Mouse (Mus musculus) ovary, postnatal 36 days (tissue): ENCODE measurements around the gene 4930453N24Rik.

Source experiments
- DNase-seq: peaks from one replicate; pipeline ENCODE4 v3.0.0; 2022; ENCODE audit warnings: low spot score, mixed read lengths

4930453N24Rik gene

DNA sequence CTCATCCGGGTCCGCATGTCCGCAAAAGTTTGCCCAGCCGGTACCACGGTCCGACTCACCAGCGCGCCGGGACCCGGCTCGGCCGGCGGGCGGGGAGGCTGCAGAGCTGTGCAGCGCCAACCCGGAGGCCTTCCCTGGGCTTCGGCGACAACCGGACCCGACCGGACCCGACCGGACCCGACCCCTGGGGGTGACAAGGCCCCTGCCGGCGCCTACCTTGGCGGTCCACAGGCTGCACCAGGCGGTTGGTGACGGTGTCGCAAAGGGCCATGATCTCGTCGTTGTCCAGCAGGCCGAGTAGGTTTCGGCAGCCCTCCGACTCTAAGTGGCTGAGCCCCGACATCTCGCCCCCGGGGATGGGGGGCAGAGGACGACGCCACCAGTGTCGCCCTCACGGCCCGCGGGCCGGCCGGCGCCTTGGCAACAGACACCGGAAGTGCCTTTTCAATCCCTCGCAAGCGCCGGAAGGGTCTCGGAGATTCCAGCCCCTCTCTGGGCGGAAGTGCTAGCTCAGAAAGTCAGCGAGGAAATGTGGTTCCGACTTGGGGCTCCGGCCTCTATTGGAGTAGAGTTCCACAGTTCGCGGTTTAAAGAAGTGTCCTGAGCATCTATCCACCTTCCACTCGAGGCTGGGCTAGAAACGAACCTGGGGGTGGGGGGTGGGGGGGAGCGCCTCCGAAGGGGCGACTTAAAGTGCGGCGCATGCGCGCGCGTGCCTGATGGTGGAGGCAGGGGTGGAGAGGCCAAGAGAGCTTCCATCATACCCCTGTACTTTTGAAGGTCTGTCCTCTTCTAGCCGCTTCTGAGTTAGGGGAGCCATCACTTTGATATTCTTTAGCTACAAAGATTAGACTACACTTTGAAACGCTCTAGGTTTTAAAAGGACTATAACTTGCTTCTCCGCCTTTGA lies at the start of gene 4930453N24Rik:
Gene 4930453N24Rik, minus strand, starts transcription at position 641 of the 910 bp plus-strand sequence.
- peak; percentile 82 for DNase-seq

DNA sequence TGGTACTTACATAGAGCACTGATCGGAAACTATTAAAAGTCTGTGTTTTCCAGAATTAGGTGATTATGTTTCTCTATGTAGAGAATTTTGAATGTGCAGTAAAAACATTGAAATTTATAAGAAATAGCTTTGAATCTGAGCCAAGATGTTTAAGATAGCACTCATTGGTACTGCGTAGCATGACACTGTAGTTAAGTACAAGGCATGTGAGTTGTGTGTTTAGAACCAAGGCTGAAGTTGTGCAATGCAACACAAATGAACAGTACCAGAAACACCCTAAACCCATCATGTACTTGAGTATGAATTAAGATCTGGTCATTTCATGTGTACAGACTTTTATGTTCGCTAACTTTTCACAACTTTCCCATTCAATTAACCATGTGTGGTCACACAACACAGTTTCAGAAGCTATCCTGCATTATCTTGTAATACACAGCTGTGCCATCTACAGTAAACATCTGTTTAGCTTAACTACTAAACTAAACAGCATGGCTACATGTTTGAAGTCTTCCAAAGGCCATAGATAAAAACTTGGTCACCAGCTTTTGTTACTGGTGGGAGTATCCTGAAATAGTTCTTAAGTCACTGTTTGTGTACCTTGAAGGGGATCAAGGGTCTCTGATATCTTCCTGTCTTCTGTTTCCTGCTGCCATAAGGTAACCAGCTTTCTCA lies 46.3 kb upstream of the 4930453N24Rik start:
- DNase-seq, result no peak

DNA sequence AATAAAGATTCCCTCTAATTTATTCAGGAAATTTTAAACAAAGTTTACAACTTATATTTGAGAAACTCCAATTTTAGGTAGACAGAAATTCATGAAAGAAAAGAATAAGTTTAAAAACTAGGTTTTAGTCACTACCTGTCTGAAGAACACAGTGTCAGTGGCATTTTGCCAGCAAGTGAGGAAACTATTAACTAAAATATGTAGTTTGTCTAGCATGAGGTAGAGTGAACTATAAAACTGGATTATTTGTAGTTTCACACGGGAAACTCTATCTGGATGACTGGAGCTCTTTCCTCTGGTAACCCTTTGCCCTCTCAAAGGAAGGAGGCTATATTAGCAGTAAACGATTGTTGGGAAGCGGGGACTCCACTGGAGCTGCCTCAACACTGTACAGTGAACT lies 32.1 kb upstream of the 4930453N24Rik start:
- DNase-seq, result no peak

DNA sequence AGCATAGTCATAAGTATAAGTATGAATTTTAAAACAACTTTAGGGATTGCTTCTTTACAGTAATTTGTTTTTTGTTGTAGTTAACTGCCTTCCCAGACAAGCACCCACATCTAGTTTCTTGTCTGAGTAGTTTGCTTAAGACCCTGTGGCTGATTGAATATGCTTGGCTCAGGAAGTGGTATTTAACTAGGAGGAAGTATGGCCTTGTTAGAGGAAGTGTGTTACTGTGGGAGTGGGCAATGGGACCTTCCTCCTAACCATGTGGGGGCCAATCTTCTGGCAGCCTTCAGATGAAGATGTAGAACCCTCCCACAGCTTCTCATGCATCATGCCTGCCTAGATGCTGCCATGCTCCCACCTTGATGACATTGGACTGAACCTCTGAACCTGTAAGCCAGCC lies 30.7 kb upstream of the 4930453N24Rik start:
- DNase-seq, result no peak

DNA sequence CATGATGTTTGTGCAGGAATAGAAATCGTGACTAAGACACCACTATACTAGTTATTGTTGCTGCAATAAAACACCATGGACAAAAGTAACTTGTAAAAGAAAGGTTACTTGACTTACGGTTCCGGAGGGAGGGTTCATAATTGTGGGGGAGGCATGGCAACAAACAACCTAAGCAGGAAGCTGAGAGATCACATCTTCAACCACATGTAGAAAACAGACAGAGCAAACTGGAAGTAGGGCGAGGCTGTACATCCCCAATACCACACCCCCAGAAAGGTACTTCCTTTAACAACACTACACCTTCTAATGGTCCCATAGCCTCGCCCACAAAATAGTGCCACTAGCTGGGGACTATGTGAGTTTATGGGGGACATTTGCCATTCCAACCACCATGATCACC lies 29.4 kb upstream of the 4930453N24Rik start:
- DNase-seq, result no peak

DNA sequence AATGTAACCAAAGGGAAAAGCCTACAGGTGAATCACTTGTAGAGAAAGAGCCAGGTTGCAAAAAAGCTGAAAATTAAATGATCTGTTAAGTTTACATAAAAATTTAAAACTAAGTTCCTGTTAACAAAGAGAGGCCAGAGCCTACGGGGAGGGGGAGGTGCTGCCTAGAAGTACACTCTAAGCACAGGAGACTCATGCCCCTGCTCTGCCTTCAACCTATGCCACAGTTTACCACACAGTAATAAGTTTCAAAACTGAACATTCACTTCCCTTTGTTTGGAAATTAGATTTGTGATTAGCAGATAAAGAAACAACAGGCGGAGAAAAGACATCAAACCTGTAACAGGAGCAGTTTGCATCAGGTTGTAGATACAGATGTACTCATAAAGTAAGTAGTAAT lies 23.8 kb upstream of the 4930453N24Rik start:
- DNase-seq, result no peak

DNA sequence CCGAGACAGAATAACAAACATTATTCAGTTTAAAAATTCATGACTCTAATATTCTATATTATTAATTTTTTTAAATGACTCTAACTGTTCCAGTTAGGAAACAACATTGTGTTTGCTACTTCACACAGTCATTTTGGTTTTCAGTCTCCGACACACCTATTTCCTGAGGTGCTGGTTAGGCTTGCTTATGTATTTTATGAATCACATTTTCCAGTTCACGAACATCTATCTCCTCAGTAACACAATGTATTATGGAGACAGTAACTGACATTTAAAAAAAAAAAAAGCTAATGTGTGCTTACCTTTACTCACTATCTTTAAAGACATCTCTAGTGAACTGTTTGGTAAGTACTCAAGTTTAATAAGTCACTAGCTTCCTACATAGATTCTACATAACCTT lies 18.7 kb upstream of the 4930453N24Rik start:
- no peak for DNase-seq

DNA sequence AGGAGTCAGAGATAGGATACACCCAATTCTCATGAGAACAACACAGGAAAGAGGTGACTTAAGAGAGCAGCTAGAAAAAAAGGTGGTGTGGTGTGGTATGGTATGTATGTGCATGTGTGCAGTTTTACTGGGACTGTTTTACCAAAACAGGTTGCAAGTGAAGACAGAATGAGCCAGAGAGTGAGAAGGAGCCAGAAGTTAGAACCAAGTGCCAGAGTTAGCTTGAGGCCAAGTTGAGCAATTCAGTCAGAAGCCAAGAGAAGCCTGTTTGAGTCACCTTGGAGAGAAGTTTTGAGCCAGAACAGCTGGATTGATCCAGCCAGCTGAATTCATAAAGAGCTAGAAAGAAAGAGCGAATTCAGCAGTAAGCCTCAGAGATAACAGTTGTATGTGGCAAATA lies 4.6 kb upstream of the 4930453N24Rik start:
- DNase-seq, result no peak

DNA sequence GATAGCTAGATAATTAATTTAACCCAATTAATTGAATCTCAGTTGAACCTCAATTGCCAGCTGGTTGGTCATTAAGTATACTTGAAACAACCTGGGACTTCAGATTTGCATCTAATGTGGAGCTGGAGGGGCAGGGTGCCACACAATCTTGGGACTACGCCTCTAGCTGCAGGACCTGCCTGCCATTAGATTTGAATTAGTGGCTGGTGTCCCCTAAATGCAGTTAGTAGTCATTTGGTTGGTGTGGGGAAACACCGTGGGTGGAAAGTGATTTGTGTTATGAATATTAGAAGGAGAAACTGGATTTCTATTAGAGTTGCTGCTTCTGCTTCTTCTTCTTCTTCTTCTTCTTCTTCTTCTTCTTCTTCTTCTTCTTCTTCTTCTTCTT lies 464 bp upstream of the 4930453N24Rik start:
- DNase-seq, result no peak

DNA sequence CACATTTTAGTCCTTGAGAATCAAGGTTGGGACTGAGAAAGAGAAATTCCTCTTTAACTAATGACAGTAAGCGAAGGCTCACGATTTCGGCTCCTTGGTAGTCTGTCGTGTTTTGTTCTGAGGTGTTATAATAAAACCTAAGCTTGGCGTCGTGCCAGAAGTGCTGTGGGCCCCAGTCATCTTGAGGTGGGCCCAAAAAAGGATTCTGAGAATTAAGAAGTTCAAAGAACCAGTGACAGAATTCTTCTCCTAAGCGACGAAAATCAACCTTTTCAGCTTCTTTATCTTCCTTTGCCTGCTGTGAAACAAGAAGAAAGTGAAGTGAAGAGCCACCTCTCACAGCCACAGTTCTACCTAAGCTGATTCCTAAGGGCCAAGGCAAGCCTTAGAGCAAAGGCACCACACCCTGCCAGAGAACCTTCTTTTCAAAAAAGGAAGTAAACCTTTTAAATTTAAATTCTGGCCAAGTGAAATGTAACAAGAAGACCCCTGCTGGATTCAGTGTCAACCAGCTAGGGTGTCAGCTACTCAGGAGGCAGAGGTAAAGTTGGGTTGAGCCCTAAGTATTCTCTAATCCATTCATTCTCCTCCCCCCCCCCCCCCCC lies 4.2 kb downstream of the 4930453N24Rik start:
- DNase-seq, result no peak

DNA sequence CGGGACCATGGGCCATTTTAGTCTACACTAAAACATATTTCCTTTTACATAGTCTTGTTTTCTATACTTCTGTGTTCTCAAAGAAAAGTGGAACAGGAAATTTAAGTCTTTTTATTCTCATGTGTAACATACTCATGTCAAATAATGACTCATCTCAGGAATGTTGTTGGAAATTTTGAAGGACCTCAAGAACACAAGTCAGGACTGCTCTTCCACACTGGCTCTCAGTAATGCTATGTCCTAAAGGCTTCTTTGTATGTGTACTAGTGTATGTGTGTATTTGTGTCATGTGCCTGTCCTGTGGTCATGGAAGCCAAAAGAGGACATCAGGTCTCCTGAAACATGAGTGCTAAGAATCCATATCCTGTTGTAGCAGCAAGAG lies 11.7 kb downstream of the 4930453N24Rik start:
- no peak for DNase-seq

DNA sequence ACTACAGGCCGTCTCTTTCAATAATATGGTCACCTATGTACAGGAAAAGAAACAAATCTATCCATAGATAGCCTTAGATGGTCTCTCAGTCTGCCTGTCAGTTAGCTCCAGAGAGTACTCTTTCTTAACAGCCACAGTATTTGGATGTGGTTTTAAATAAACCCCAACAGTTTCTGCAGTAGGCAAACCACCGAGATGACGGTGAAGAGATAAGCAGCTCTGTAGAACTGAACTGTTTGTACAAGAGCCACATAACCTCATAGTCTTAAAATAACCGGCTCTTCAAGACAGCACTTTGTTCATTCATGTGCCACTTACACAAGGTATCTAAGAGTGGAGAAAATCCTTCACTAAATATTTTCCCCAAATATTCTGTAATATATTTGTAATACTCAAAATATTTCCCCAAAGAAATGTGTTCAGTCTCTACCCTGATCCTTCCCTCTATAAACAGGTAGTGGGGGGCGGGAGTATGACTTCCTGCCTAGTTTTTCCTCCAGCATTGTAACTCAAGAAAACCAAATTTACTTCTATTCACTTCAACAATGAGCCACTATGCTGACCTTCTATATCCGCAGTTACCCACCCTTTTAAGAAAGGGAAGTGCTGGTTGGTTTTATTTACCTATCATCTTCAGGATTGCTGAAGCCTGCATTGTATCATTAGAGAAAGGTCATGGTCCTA lies 12.3 kb downstream of the 4930453N24Rik start:
- no peak for DNase-seq

DNA sequence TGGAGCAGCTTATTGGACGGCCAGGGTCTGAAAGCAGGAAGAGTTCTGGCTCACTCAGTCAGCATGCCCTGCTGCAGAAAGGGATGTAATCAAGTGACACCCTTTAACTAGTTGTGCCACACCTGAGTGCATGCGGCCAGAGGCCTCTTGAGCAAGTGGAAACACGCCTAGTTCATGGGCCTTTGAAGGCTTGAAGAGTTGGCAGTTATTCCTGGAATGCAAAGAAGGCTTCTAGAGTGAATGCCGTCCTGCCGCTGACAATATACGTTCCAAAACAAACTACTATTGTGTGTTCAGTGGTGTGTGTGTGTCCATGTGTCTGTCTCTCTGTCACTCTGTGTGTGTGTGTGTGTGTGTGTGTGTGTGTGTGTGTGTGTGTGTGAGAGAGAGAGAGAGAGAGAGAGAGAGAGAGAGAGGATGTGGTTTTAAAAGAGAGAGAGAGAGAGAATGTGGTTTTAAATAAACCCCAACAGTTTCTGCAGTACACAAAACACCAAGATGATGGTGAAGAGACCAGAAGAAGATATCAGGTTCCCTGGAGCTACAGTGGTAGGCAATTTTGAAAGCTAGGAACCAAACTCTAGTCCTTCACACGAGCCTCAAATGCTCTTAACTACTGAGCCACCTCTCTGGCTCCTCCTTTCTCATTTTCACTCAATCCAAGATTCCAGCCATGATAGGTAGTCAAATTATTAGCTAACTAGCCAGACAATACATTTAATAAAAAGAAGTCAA lies 13.1 kb downstream of the 4930453N24Rik start:
- no peak for DNase-seq

DNA sequence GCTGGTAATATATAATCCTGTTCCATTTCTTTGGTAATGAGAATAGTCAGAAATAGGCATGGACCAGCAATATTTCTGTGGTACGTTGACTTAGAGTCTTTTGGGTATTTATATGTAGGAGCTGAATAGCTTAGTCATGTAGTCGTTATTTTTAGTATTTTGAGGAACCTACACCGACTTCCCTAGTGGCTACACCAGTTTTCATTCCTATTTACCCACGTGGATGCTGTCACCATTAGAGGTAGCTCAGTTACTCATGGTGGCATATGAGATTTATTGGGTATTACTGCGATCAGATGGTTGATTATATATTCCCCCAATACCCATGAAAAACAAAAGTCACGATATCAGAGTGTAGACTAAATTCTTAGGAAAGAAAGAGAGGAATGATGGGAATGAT lies 14.6 kb downstream of the 4930453N24Rik start:
- no peak for DNase-seq

DNA sequence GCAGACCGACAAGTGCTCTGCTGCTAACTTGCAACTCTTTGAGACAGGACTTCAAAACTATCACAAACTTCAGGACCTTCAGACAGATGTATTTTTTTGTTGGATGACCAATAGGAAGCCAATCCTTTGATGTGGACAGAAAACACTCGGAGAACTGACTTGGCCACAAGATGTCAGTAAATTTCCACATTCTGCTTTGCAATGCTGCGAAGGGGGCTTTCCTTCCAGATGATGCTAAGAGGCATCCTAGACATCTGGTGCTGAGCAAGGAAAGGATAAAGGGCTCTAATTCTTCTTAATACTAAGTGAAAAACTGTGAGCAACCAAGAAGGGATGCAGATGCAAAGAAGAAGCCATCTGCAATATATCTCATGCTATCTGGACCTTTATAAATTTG lies 16.2 kb downstream of the 4930453N24Rik start:
- DNase-seq, result no peak

DNA sequence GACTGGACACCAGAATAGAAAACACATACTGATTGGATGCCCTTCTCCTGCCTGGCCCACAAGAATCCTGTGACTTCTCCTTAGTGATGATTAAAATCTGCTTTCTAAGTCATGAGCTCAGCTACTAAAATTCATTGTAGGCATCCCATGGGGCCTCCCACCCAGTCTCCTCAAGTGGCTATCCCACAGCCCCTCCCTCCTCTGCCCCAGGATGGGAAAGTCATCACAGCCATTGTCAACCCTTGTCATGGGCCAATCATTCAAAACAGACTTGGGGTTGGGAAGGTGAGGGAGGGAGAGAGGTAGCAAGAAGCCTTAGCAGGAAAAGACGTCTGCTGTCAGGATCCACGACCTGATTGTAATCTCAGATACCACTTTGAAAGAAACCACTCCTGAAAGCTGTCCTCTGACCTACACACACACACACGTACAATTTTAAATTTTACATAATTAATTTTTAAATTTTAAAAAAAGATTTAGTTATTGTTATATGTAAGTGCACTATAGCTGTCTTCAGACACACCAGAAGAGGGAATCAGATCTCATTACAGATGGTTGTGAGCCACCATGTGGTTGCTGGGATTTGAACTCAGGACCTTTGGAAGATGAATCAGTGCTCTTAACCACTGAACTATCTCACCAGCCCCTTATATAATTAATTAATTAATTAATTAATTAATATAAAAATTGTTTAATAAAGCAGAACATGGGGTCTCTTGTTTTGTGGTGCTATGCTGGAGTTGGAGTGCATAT lies 16.8 kb downstream of the 4930453N24Rik start:
- DNase-seq, result no peak

DNA sequence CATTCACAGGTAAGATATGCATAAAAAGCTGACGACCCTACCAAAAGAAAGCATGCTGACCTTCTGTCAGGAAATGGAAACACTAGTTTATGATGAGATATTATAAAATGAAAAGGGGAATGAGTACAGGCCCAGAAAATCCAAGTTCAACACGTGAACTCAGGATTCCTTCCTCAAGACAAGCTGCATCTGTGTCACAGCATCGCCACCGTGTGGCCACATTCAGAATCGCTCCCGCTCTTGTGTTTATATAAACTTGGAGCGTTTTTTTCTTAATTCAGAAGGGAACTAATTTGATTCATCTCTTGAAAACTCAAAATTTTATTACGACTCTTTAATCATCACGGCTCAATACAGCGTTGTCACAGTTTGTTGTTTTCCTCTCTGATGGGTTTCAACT lies 22.7 kb downstream of the 4930453N24Rik start:
- peak; percentile 62 for DNase-seq

DNA sequence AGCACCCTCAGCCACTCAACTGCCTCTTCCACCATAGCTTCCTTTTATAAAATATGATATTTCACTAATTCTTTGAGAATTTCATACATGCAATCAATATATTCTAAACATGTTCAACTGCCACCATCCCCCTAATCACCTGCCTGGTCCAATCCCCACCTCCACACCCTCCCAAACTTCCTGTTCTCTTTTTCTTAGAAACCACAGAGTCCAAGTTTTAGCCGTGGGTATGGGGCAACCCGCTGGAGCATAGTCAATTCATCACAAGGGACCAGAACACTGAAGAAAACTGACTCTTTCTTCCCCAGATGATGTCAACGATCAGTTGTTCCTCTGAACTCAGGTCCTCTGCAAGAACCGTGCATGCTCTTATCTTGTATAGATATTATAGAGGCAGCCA lies 25.9 kb downstream of the 4930453N24Rik start:
- no peak for DNase-seq

DNA sequence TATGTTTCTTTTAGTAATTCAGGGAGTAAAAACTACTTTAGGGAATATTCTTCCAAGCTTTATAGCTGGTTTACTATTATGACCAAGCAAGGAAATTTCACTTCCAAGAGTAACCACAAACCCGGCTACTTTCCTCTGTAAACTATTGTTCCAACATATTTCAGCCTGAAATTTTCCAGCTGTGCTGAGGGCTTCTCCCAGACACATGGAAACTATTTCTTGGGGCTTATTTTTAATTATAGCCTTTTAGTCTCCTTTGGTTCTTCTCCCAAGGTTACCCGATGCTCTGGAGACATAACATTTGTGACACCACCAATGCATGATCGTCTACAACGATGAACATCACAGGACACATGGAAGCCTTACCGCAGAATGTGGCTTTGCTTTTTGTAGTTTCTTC lies 33.7 kb downstream of the 4930453N24Rik start:
- DNase-seq, result no peak

DNA sequence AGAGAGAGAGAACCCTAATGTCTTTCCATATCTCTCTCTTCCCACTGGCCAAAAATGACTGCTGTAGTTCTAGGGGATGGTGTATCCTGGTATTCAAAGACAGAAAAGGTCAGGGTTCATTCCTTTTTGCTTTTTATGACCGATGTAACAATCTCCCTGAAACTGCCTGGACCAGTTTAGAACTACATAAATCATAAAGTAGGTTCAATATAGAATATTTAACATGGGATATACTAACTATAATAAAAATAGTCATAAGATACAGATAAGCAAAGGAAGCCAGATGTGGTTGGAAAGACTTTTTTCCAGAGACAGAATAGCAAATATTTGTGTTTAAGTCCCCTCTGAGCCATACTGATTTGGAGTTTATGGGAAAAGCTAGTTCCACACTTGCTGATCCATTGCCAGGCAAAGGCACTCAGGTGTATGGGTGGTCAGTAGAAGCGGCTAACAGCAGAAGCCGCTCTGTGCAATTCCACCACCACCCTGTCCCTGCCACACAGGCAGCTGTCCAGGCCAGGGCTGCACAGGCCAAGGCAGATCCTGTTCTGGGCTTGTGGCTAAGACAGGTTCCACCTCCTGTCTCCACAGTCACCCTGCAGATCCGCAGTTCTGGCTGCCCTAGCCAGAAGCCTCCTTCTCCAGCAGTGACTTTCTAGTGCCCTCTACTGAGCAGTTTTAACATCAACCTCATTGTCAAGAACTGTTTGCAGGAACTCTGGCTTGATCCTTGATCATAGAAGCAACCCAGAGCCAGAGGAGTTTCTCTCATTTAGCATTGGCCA lies 47.5 kb downstream of the 4930453N24Rik start:
- peak; percentile 32 for DNase-seq
